Mouse (Mus musculus) mouse embryonic stem cell (cell line): ENCODE results near the gene F2r.

ENCODE experiments used
- in situ Hi-C, 2 experiments: fragments of 300-500 bp; cut with MboI; formaldehyde crosslinking; loops; 1 replicate in 1 of 2; 3 replicates in 1 of 2; pipeline ENCODE4 v1.14.3; 2019 to 2020; ENCODE audit warnings: low sequenced_read_pairs in 2 of 2, low pct_unique_long_range_greater_than_20kb in 1 of 2, mixed read lengths in 1 of 2; ENCODE audit not compliant: unreplicated experiment in 1 of 2

F2r gene

GRCm38 (mm10) chr13:95604288-95604687 is 14.0 kb downstream of the F2r start:
- in situ Hi-C loops: no loop called here

GRCm38 (mm10) chr13:95599833-95600359 is 18.4 kb downstream of the F2r start:
- in situ Hi-C loops: no loop called here

GRCm38 (mm10) chr13:95598232-95598920 is 19.9 kb downstream of the F2r start:
- in situ Hi-C loops: no loop called here

GRCm38 (mm10) chr13:95597578-95597977 is 20.7 kb downstream of the F2r start:
- in situ Hi-C loops: no loop called here

GRCm38 (mm10) chr13:95596689-95597088 is 21.6 kb downstream of the F2r start:
- in situ Hi-C loops: no loop called here

- in situ Hi-C loops: no loop called here
Measured at GRCm38 (mm10) chr13:95595921-95596320, 22.4 kb downstream of the F2r start.

GRCm38 (mm10) chr13:95595411-95595810 is 22.9 kb downstream of the F2r start:
- in situ Hi-C loops: no loop called here

- in situ Hi-C loops: no loop called here
Measured at GRCm38 (mm10) chr13:95592860-95593259, 25.4 kb downstream of the F2r start.

GRCm38 (mm10) chr13:95591606-95592005 is 26.7 kb downstream of the F2r start:
- in situ Hi-C loops: no loop called here

- in situ Hi-C loops: no loop called here
Measured at GRCm38 (mm10) chr13:95587628-95588027, 30.7 kb downstream of the F2r start.

GRCm38 (mm10) chr13:95584898-95585297 is 33.4 kb downstream of the F2r start:
- in situ Hi-C loops: no loop called here

- in situ Hi-C loops: no loop called here
Measured at GRCm38 (mm10) chr13:95583237-95584189, 34.8 kb downstream of the F2r start.

- in situ Hi-C loops: no loop called here
Measured at GRCm38 (mm10) chr13:95581850-95582249, 36.4 kb downstream of the F2r start.

- in situ Hi-C loops: no loop called here
Measured at GRCm38 (mm10) chr13:95578016-95578697, 40.1 kb downstream of the F2r start.

GRCm38 (mm10) chr13:95570877-95571276 is 47.4 kb downstream of the F2r start:
- in situ Hi-C loops: no loop called here

- in situ Hi-C loops: loop anchor here (10.0 kb wide), 2 partner anchors 95 to 155 kb away; no protein-coding TSS in a partner anchor
Measured at GRCm38 (mm10) chr13:95569326-95569725, 49.0 kb downstream of the F2r start.

GRCm38 (mm10) chr13:95568336-95568735 is 50.0 kb downstream of the F2r start:
- in situ Hi-C loops: loop anchor here (10.0 kb wide), 2 partner anchors 96 to 156 kb away; no protein-coding TSS in a partner anchor

- in situ Hi-C loops: loop anchor here (10.0 kb wide), 2 partner anchors 98 to 158 kb away; no protein-coding TSS in a partner anchor
Measured at GRCm38 (mm10) chr13:95566841-95567551, 51.3 kb downstream of the F2r start.
